ENCODE assay signal across 8 mouse cellular contexts in genomic region chr17:80577214-80577613, GRCm38 (mm10). TPM values are rescaled to one million over a fixed set of nuclear protein-coding genes. Genes with fewer than 3 reads are reported as not detected.
DNase-seq lines count a peak whose midpoint lies in the region; ATAC-seq lines count a peak whose summit lies in the region.

No protein-coding gene starts in this region.

- no peak overlapping the region for H3K27ac ChIP-seq in heart, embryonic 12.5 days (ENCODE audit: poor library complexity, severe bottlenecking)
- H3K27ac ChIP-seq in embryonic facial prominence, embryonic 11.5 days (replicated peaks; ENCODE audit: low read depth, low read length), result no peak overlapping the region
- H3K27ac ChIP-seq in hindbrain, embryonic 10.5 days, result peak overlapping the region; percentile 84
- H3K27ac ChIP-seq in lung, embryonic 16.5 days (ENCODE audit: low read length), result no peak overlapping the region

- under 1% methylated on average over 30 of the region's 30 CpGs for WGBS in heart, embryonic 12.5 days
- 1% methylated on average over 30 of the region's 30 CpGs for WGBS in embryonic facial prominence, embryonic 11.5 days
- 1% methylated on average over 30 of the region's 30 CpGs for WGBS in hindbrain, embryonic 10.5 days
- under 1% methylated on average over 30 of the region's 30 CpGs for WGBS in lung, embryonic 16.5 days

- intact Hi-C loops in heart, postnatal 36 days (cut with DNase I), result no loop called here

- no peaks in the 10 kb centered on the region for H3K27me3 ChIP-seq in heart, embryonic 12.5 days (replicated peaks)
- no peaks in the 10 kb centered on the region for H3K27me3 ChIP-seq in embryonic facial prominence, embryonic 11.5 days (ENCODE audit: control insufficient read depth, insufficient read depth, low read length)
- H3K27me3 ChIP-seq in hindbrain, embryonic 10.5 days (ENCODE audit: insufficient read depth, poor library complexity, severe bottlenecking), result no peaks in the 10 kb centered on the region
- no peaks in the 10 kb centered on the region for H3K27me3 ChIP-seq in lung, embryonic 16.5 days (ENCODE audit: control insufficient read depth, insufficient read depth, low read depth, low read length)

- peaks cover 7% of the 10 kb centered on the region; the same call in 1 of the 2 replicates for H3K4me1 ChIP-seq in heart, embryonic 12.5 days (replicated peaks)
- no peaks in the 10 kb centered on the region; the same call in 1 of the 2 replicates for H3K4me1 ChIP-seq in embryonic facial prominence, embryonic 11.5 days (ENCODE audit: control insufficient read depth, insufficient read depth, low read length)
- H3K4me1 ChIP-seq in hindbrain, embryonic 10.5 days (replicated peaks), result peaks cover 18% of the 10 kb centered on the region
- H3K4me1 ChIP-seq in lung, embryonic 16.5 days (replicated peaks; ENCODE audit: control insufficient read depth, insufficient read depth, low read length), result peaks cover 7% of the 10 kb centered on the region; the same call in 1 of the 2 replicates

- no peaks in the 10 kb centered on the region for H3K9me3 ChIP-seq in heart, embryonic 12.5 days (replicated peaks)
- H3K9me3 ChIP-seq in embryonic facial prominence, embryonic 11.5 days (replicated peaks; ENCODE audit: control insufficient read depth, low read length), result no peaks in the 10 kb centered on the region
- H3K9me3 ChIP-seq in hindbrain, embryonic 10.5 days, result no peaks in the 10 kb centered on the region
- H3K9me3 ChIP-seq in lung, embryonic 16.5 days (ENCODE audit: control insufficient read depth, low read length), result no peaks in the 10 kb centered on the region

- ATAC-seq in heart, embryonic 12.5 days (ENCODE audit: insufficient number of reproducible peaks, low FRiP score), result 0 out of 2 replicates have a peak, but pooled peaks have one; percentile 51
- ATAC-seq in embryonic facial prominence, embryonic 11.5 days (replicated peaks; ENCODE audit: insufficient number of reproducible peaks, low FRiP score, low TSS enrichment, low read depth), result peak; percentile 92
- ATAC-seq in lung, embryonic 16.5 days (ENCODE audit: low read depth), result peak; percentile 88

- peak overlapping the region; percentile 95 for H3K4me2 ChIP-seq in heart, embryonic 12.5 days
- H3K4me2 ChIP-seq in embryonic facial prominence, embryonic 11.5 days (ENCODE audit: low read depth, low read length), result peak overlapping the region; percentile 95
- H3K4me2 ChIP-seq in lung, embryonic 16.5 days (ENCODE audit: low read depth, low read length), result peak overlapping the region; percentile 68

- H3K9ac ChIP-seq in heart, embryonic 12.5 days, result peak overlapping the region; percentile 71
- peak overlapping the region; percentile 67 for H3K9ac ChIP-seq in embryonic facial prominence, embryonic 11.5 days (replicated peaks; ENCODE audit: low read length)
- peak overlapping the region; percentile 35 for H3K9ac ChIP-seq in lung, embryonic 16.5 days (ENCODE audit: low read length)

- H3K36me3 ChIP-seq in heart, embryonic 12.5 days, result peaks cover 7% of the 10 kb centered on the region
- no peaks in the 10 kb centered on the region for H3K36me3 ChIP-seq in embryonic facial prominence, embryonic 11.5 days (replicated peaks; ENCODE audit: control insufficient read depth, insufficient read depth, low read depth, low read length)
- H3K36me3 ChIP-seq in hindbrain, embryonic 10.5 days, result peaks cover 23% of the 10 kb centered on the region
- peaks cover 6% of the 10 kb centered on the region; the same call in 1 of the 2 replicates for H3K36me3 ChIP-seq in lung, embryonic 16.5 days (ENCODE audit: control insufficient read depth, insufficient read depth, low read length)

- no peak for DNase-seq in heart, postnatal 36 days
- peak; percentile 77 for DNase-seq in embryonic facial prominence, embryonic 11.5 days (ENCODE audit: low spot score)
- DNase-seq in hindbrain, embryonic 10.5 days (ENCODE audit: low spot score), result peak; percentile 72
- DNase-seq in layer of hippocampus, postnatal 14 days (ENCODE audit: low spot score in 2 of 2), result peak; percentile 59 to 72
- peak; percentile 53 for DNase-seq in ovary, postnatal 36 days (ENCODE audit: low spot score)
- DNase-seq in thymus, postnatal 0 days (ENCODE audit: low spot score), result peak; percentile 55

- H3K4me3 ChIP-seq in heart, embryonic 12.5 days, result peak overlapping the region; percentile 52
- H3K4me3 ChIP-seq in embryonic facial prominence, embryonic 11.5 days (ENCODE audit: low read depth, low read length), result peak overlapping the region; percentile 44
- peak overlapping the region; percentile 66 for H3K4me3 ChIP-seq in hindbrain, embryonic 10.5 days
- peak overlapping the region; percentile 40 for H3K4me3 ChIP-seq in lung, embryonic 16.5 days (ENCODE audit: low read length)

RNA-seq across cellular contexts. Expression of gene Cdkl4, which starts 0.4 kb away (rescaled TPM):
- polyA plus RNA-seq in heart, embryonic 12.5 days (2016; fragmentation: Nextera tagmentation; extraction: Ambion mirVana), result 0.14 TPM in 1 of 2 replicates, not detected in the other
- total RNA-seq in heart, postnatal 36 days (2021), result under 1 TPM in 1 of 2 experiments, not detected in 1; 0.08 TPM
- 1.4 and 1.9 TPM in 2 replicates for polyA plus RNA-seq in embryonic facial prominence, embryonic 11.5 days (2014; fragmentation: Nextera tagmentation; extraction: Ambion mirVana)
- polyA plus RNA-seq in hindbrain, embryonic 10.5 days (2016; fragmentation: Nextera tagmentation; extraction: Ambion mirVana), result 2.9 and 3.0 TPM in 2 replicates
- total RNA-seq in layer of hippocampus, postnatal 14 days (2021), result 10 to 100 TPM; 13.3 to 15.5 TPM
- polyA plus RNA-seq in lung, embryonic 16.5 days (2015; fragmentation: Nextera tagmentation; extraction: Ambion mirVana), result 2.2 and 2.3 TPM in 2 replicates
- polyA plus RNA-seq in thymus, postnatal 0 days (2015; fragmentation: Nextera tagmentation; extraction: Ambion mirVana), result 0.32 and 0.36 TPM in 2 replicates

Comparison
In these comparisons a context has a peak if more than half of its experiments do, and no peak if none do; other contexts are left out.
1. DNase-seq: peak in embryonic facial prominence, embryonic 11.5 days (single experiment), hindbrain, embryonic 10.5 days (single experiment), layer of hippocampus, postnatal 14 days (2 of 2), ovary, postnatal 36 days (single experiment) and thymus, postnatal 0 days (single experiment); none in heart, postnatal 36 days (0 of 2).
2. Peak in every context shown above with its lines, with median percentiles within 50 percentile points of each other: ATAC-seq, H3K4me2 ChIP-seq, H3K4me3 ChIP-seq and H3K9ac ChIP-seq.